Mouse (Mus musculus) neural tube, embryonic 14.5 days (tissue): ENCODE measurements around the gene C6. TPM values are rescaled to one million over a fixed set of nuclear protein-coding genes. Genes with fewer than 3 reads are reported as not detected.

Experiments
- ATAC-seq: fragments of 200-750 bp; cut with Nextera tagmentation; 2 replicates; pipeline ENCODE4 v1.8.0; 2017; ENCODE audit warnings: low read depth, mild to moderate bottlenecking, moderate TSS enrichment, moderate library complexity
- H3K27ac ChIP-seq: fragments of 300-500 bp; sonication (generic); 2 replicates; pipeline ENCODE4 v1.5.1; 2014; ENCODE audit warnings: low read depth, mild to moderate bottlenecking, control low read depth, low read length, moderate library complexity, mixed read lengths
- H3K27me3 ChIP-seq: fragments of 300-500 bp; sonication (generic); 2 replicates; pipeline ENCODE4 v1.6.1; 2014; ENCODE audit warnings: low read length; ENCODE audit not compliant: control insufficient read depth, insufficient read depth
- H3K36me3 ChIP-seq: fragments of 300-500 bp; sonication (generic); 2 replicates; pipeline ENCODE4 v1.6.1; 2014; ENCODE audit warnings: low read length, mixed read lengths; ENCODE audit not compliant: control insufficient read depth, insufficient read depth
- H3K4me1 ChIP-seq: fragments of 300-500 bp; sonication (generic); 2 replicates; pipeline ENCODE4 v1.6.1; 2014; ENCODE audit warnings: low read length; ENCODE audit not compliant: control insufficient read depth, insufficient read depth
- H3K4me2 ChIP-seq: fragments of 300-500 bp; sonication (generic); 2 replicates; pipeline ENCODE4 v1.6.1; 2014; ENCODE audit warnings: mild to moderate bottlenecking, low read depth, low read length, control low read depth
- H3K4me3 ChIP-seq: fragments of 300-500 bp; sonication (generic); 2 replicates; pipeline ENCODE4 v1.5.1; 2014; ENCODE audit warnings: low read depth, low read length, control low read depth, mixed read lengths
- H3K9ac ChIP-seq: fragments of 300-500 bp; sonication (generic); replicated peaks from 2 replicates; pipeline ENCODE4 v1.6.1; 2014; ENCODE audit warnings: low read depth, mild to moderate bottlenecking, control low read depth, low read length, mixed read lengths
- H3K9me3 ChIP-seq: fragments of 300-500 bp; sonication (generic); 2 replicates; pipeline ENCODE4 v1.6.1; 2016; ENCODE audit warnings: low read length; ENCODE audit not compliant: control insufficient read depth
- WGBS: fragments of 180-500 bp; shearing (Covaris S2); extraction: QIAGEN DNeasy Blood & Tissue Kit; methylation state at CpG from one replicate; pipeline ENCODE4 v1.1.7; 2014; 5-methylcytosine and 5-hydroxymethylcytosine counted together
- polyA plus RNA-seq: library from polyadenylated mRNA; unstranded; fragments of >200 nt; fragmentation: Nextera tagmentation; extraction: Ambion mirVana; gene quantifications from 2 replicates; pipeline ENCODE4 v1.2.1, GENCODE M21; 2014

Gene C6
- polyA plus RNA-seq: not detected in 2 replicates

DNA sequence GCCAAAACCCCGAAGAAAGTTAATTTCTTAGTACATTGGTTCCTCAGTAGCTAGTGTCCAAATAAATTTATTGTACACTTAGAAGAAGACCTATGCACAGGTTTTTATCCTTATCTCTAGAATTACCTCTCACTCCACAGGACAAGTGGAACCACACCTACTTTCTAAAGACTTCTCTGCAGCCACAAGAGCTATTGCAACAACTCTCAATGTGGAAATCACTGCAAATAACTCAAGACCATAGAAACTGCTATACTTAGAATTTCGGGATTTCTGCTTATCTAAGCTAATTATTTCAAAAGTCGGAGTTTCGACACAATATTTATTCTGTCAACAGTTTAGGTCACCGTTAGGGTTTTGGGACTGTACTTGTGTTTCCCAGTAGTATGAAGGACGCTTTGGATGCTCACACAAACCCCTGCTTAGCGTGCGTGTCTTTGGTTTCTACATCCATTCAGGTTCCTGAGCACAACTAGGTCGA is at the start of gene C6:
TSS of gene C6 (plus strand) at position 346 of the 481 bp plus-strand sequence.
- no peak within 1 kb of the TSS for H3K4me3 ChIP-seq
- no peak for ATAC-seq

GRCm38 (mm10) chr15:4697604-4698003 is 29.4 kb upstream of the C6 start:
- Histone ChIP-seq H3K27me3 (no peaks in the 10 kb centered on the region), H3K36me3 (no peaks in the 10 kb centered on the region), H3K9me3 (peaks cover 5% of the 10 kb centered on the region), H3K4me2 (no peak overlapping the region), H3K9ac (no peak overlapping the region), H3K27ac (no peak overlapping the region), H3K4me1 (no peaks in the 10 kb centered on the region), H3K4me3 (no peak overlapping the region)
- 85% methylated on average over 4 of the region's 4 CpGs for WGBS
- no peak for ATAC-seq

More for the DNA sequence above, at the start of gene C6:
- no peaks in the 10 kb centered on the region for H3K36me3 ChIP-seq
- H3K4me2 ChIP-seq: no peak within 1 kb of the TSS
- H3K4me1 ChIP-seq: no peaks in the 10 kb centered on the region
- no peaks in the 10 kb centered on the region for H3K9me3 ChIP-seq
- no peak within 1 kb of the TSS for H3K9ac ChIP-seq
- WGBS: 87% methylated on average over 9 of the region's 9 CpGs
- H3K27ac ChIP-seq: no peak within 1 kb of the TSS
- no peaks in the 10 kb centered on the region for H3K27me3 ChIP-seq

DNA sequence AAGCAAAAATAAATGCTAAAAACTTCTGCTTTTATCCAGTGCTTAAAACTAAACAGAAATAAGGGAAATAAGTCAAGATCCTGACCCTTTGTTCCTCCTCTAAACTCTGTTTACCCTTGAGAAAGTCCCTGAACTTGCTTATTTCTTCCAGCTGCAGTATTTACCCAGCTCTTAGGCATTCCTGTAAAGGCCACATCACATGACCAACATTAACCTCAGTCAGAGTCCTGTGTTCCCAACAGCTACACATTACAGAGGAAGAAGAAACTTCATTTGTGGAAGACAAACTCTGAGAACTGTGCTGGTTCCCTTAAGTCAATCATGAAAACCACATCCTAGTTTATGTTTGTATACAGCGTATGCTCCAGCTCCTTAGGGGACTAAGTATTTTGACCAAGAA is 7.2 kb downstream of the C6 start:
- Histone ChIP-seq H3K27ac (no peak overlapping the region), H3K9ac (no peak overlapping the region), H3K36me3 (no peaks in the 10 kb centered on the region), H3K4me1 (no peaks in the 10 kb centered on the region), H3K27me3 (no peaks in the 10 kb centered on the region), H3K9me3 (no peaks in the 10 kb centered on the region), H3K4me3 (no peak overlapping the region), H3K4me2 (no peak overlapping the region)
- ATAC-seq: no peak
- WGBS: 90% methylated on average over 1 of the region's 1 CpGs

DNA sequence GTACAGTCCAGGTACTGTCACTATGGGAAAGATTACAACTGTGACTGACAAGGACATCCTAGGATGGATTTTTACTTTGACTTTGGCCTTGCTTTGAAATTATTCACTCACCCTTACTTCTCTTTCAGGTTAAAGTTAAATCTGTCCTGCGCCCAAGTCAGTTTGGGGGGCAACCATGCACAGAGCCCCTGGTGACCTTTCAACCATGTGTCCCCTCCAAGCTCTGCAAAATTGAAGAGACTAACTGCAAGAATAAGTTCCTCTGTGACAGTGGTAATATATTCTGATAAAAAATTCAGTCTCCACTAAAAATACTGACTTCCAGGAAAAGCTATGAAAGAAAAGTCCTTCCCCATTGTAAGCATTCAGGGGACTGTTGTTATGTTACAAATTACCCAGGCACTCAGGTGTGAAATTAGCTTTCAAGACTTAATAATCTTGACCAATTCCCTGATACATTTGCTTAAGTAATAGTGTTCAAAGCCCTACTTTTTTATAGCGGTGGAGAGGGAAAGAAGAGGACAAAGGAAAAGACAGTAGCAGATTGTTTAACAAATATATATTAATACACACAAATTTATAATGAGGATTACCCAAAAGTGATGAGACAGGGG is 8.1 kb downstream of the C6 start:
- Histone ChIP-seq H3K27me3 (no peaks in the 10 kb centered on the region), H3K27ac (no peak overlapping the region), H3K4me3 (no peak overlapping the region), H3K9ac (no peak overlapping the region), H3K4me1 (no peaks in the 10 kb centered on the region), H3K4me2 (no peak overlapping the region), H3K9me3 (no peaks in the 10 kb centered on the region), H3K36me3 (no peaks in the 10 kb centered on the region)
- ATAC-seq: no peak
- 75% methylated on average over 2 of the region's 2 CpGs for WGBS

DNA sequence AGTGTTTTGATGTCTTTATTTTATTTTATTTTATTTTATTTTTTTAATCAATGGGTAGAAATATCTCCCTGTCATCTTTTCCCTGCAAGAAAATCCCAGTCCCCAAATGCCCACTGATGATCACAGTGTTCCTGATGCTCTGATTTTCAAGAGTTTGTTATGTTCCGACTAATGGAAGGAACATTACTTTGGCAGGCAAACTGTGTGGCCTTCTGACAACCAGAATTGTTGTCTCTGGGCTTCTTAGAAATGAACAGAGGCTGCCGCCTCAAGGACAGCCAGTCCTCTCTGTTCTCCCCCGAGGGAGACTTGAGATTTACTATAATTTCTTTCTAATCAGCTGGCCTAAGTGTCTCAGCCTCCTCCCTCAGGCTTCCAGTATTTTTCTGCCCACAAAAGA is 20.7 kb downstream of the C6 start:
- 81% methylated on average over 3 of the region's 3 CpGs for WGBS
- ATAC-seq: no peak
- H3K36me3 ChIP-seq: no peaks in the 10 kb centered on the region
- no peak overlapping the region for H3K27ac ChIP-seq
- no peaks in the 10 kb centered on the region for H3K9me3 ChIP-seq
- H3K27me3 ChIP-seq: no peaks in the 10 kb centered on the region
- H3K9ac ChIP-seq: no peak overlapping the region
- no peaks in the 10 kb centered on the region for H3K4me1 ChIP-seq
- no peak overlapping the region for H3K4me3 ChIP-seq
- H3K4me2 ChIP-seq: no peak overlapping the region

GRCm38 (mm10) chr15:4790378-4790777 is 63.4 kb downstream of the C6 start:
- H3K4me1 ChIP-seq: no peaks in the 10 kb centered on the region
- WGBS: 52% methylated on average over 3 of the region's 3 CpGs
- H3K4me3 ChIP-seq: no peak overlapping the region
- no peak overlapping the region for H3K9ac ChIP-seq
- no peak overlapping the region for H3K4me2 ChIP-seq
- no peaks in the 10 kb centered on the region for H3K9me3 ChIP-seq
- ATAC-seq: no peak
- H3K27me3 ChIP-seq: no peaks in the 10 kb centered on the region
- H3K27ac ChIP-seq: no peak overlapping the region
- no peaks in the 10 kb centered on the region for H3K36me3 ChIP-seq

- no peak overlapping the region for H3K4me3 ChIP-seq
These were observed 69.9 kb downstream of the C6 start for GRCm38 (mm10) chr15:4796861-4797260.

GRCm38 (mm10) chr15:4804256-4804655 is 77.3 kb downstream of the C6 start:
- Histone ChIP-seq H3K36me3 (no peaks in the 10 kb centered on the region), H3K27me3 (no peaks in the 10 kb centered on the region), H3K9me3 (no peaks in the 10 kb centered on the region), H3K4me2 (no peak overlapping the region), H3K4me1 (no peaks in the 10 kb centered on the region), H3K27ac (no peak overlapping the region), H3K9ac (no peak overlapping the region), H3K4me3 (no peak overlapping the region)
- WGBS: 91% methylated on average over 2 of the region's 2 CpGs
- no peak for ATAC-seq

More at GRCm38 (mm10) chr15:4796861-4797260, 69.9 kb downstream of the C6 start:
- Histone ChIP-seq H3K27ac (no peak overlapping the region), H3K4me1 (no peaks in the 10 kb centered on the region), H3K4me2 (no peak overlapping the region), H3K36me3 (no peaks in the 10 kb centered on the region), H3K27me3 (no peaks in the 10 kb centered on the region), H3K9me3 (no peaks in the 10 kb centered on the region), H3K9ac (no peak overlapping the region)
- ATAC-seq: no peak
- WGBS: 74% methylated on average over 4 of the region's 4 CpGs

DNA sequence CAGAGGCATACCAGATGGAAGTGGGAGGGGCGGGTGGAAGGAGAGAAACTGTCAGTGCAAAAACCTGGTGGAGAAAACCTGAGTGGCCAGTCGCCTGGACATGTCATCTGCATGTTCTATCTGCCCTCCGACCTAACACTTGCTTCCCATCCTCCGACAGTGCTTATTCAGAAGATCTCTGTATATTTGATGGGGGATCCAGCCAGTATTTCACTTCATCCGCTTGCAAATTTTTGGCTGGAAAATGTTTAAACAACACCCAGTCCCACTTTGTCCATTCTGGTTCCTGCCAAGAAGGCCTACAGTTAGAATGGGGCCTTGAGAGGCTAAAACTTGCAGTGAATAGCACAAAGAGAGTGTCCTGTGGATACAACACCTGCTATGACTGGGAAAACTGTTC is 81.2 kb downstream of the C6 start:
- Histone ChIP-seq H3K4me2 (no peak overlapping the region), H3K4me1 (no peaks in the 10 kb centered on the region), H3K27ac (no peak overlapping the region), H3K27me3 (no peaks in the 10 kb centered on the region), H3K9ac (no peak overlapping the region), H3K9me3 (no peaks in the 10 kb centered on the region), H3K36me3 (no peaks in the 10 kb centered on the region), H3K4me3 (no peak overlapping the region)
- ATAC-seq: no peak
- 89% methylated on average over 5 of the region's 5 CpGs for WGBS
